Mouse (Mus musculus): ENCODE measurements around the gene Rgs13.

GRCm38 (mm10) chr1:144119456-144119855 lies 57.7 kb downstream of the Rgs13 start:
- TF ChIP-seq EP300 (IDR thresholded peaks at IDR 0.05; ENCODE audit: insufficient read depth, low read depth, low read length), result no peak
- TF ChIP-seq CTCF (IDR thresholded peaks at IDR 0.05; ENCODE audit: low read depth, low read length), result no peak
- TF ChIP-seq POLR2A (IDR thresholded peaks at IDR 0.05; ENCODE audit: insufficient read depth, low read length), result no peak

Data from ES-Bruce4 (cell line).